Mouse (Mus musculus) CH12.LX (cell line): Measurements from ENCODE around the gene Cyp4f14. TPM values are rescaled to one million over a fixed set of nuclear protein-coding genes. Genes with fewer than 3 reads are reported as not detected.

Source experiments
- DNase-seq: peaks from one replicate; pipeline ENCODE4 v3.0.0-alpha.2; 2013; ENCODE audit errors: extremely low read depth
- H3K27ac ChIP-seq: 2 replicates; pipeline ENCODE4 v1.5.1; 2012; ENCODE audit warnings: low read depth, mild to moderate bottlenecking, control low read depth, moderate library complexity; ENCODE audit not compliant: insufficient read depth
- H3K27me3 ChIP-seq: replicated peaks from 2 replicates; pipeline ENCODE3; 2012; ENCODE audit warnings: inconsistent platforms
- H3K36me3 ChIP-seq, 2 experiments: replicated peaks in 1 of 2; 2 replicates each; pipeline versions ENCODE3 to v1.6.1; 2012; ENCODE audit warnings: inconsistent platforms in 1 of 2, low read length in 1 of 2, mild to moderate bottlenecking in 1 of 2, mixed read lengths in 1 of 2, moderate library complexity in 1 of 2; ENCODE audit not compliant: control insufficient read depth in 1 of 2, insufficient read depth in 1 of 2
- H3K4me1 ChIP-seq, 2 experiments: 2 replicates each; pipeline ENCODE4 v1.6.1; 2012; ENCODE audit warnings: inconsistent platforms in 1 of 2, moderate library complexity in 1 of 2; ENCODE audit not compliant: insufficient read depth in 2 of 2, control insufficient read depth in 1 of 2
- H3K4me2 ChIP-seq: 2 replicates; pipeline ENCODE4 v1.6.1; 2012; ENCODE audit warnings: low read depth, mild to moderate bottlenecking, control low read depth; ENCODE audit not compliant: poor library complexity, insufficient read depth, severe bottlenecking
- H3K4me3 ChIP-seq, 3 experiments: fragments of 150-350 bp in 1 of 3; sonication (generic) in 1 of 3; replicated peaks in 1 of 3; 2 replicates each; pipeline versions ENCODE3 to v1.5.1; 2011 to 2012; ENCODE audit warnings: low read depth in 2 of 3, low read length in 2 of 3, mild to moderate bottlenecking in 2 of 3, moderate library complexity in 2 of 3, control low read depth in 1 of 3, improper control_type of control experiment in 1 of 3, inconsistent platforms in 1 of 3, mixed read lengths in 1 of 3; ENCODE audit not compliant: poor library complexity in 1 of 3
- H3K79me2 ChIP-seq: replicated peaks from 2 replicates; pipeline ENCODE4 v1.6.1; 2012; ENCODE audit warnings: mild to moderate bottlenecking, moderate library complexity; ENCODE audit not compliant: control insufficient read depth, poor library complexity, insufficient read depth, severe bottlenecking; ENCODE audit errors: extremely low read depth
- H3K9ac ChIP-seq: 2 replicates; pipeline ENCODE4 v1.6.1; 2012; ENCODE audit warnings: low read depth, mild to moderate bottlenecking, control low read depth, moderate library complexity; ENCODE audit not compliant: insufficient read depth
- H3K9me3 ChIP-seq: replicated peaks from 2 replicates; pipeline ENCODE3; 2012; ENCODE audit warnings: low read length, inconsistent platforms, mixed read lengths
- BHLHE40 ChIP-seq: IDR thresholded peaks from 2 replicates; pipeline ENCODE4 v1.6.1; 2011; ENCODE audit warnings: mild to moderate bottlenecking, low read depth, low read length, improper control_type of control experiment
- CHD1 ChIP-seq: IDR thresholded peaks from 2 replicates; pipeline ENCODE4 v1.6.1; 2012; ENCODE audit warnings: low read depth, low read length, improper control_type of control experiment, inconsistent platforms
- CHD2 ChIP-seq: IDR thresholded peaks from 2 replicates; pipeline ENCODE4 v1.6.1; 2011; ENCODE audit warnings: low read length, improper control_type of control experiment
- CTCF ChIP-seq, 2 experiments: IDR thresholded peaks in 1 of 2; conservative IDR thresholded peaks in 1 of 2; 2 replicates each; pipeline ENCODE4 v1.5.1; 2011 to 2012; ENCODE audit warnings: low read depth in 2 of 2, low read length in 2 of 2, improper control_type of control experiment in 1 of 2, inconsistent platforms in 1 of 2, mild to moderate bottlenecking in 1 of 2, moderate library complexity in 1 of 2
- E2F4 ChIP-seq: IDR thresholded peaks from 2 replicates; pipeline ENCODE4 v1.6.1; 2011; ENCODE audit warnings: low read depth, low read length, improper control_type of control experiment; ENCODE audit not compliant: insufficient replicate concordance
- ELF1 ChIP-seq: IDR thresholded peaks from 2 replicates; pipeline ENCODE4 v1.6.1; 2014; ENCODE audit warnings: low read depth, mild to moderate bottlenecking, inconsistent platforms, low read length, improper control_type of control experiment
- EP300 ChIP-seq: IDR thresholded peaks from 2 replicates; pipeline ENCODE4 v1.6.1; 2011; ENCODE audit warnings: low read length, improper control_type of control experiment
- ETS1 ChIP-seq: conservative IDR thresholded peaks from 2 replicates; pipeline ENCODE4 v1.6.1; 2012; ENCODE audit warnings: low read depth, mild to moderate bottlenecking, inconsistent platforms, low read length, improper control_type of control experiment, moderate library complexity
- GABPA ChIP-seq: IDR thresholded peaks from 2 replicates; pipeline ENCODE4 v1.6.1; 2012; ENCODE audit warnings: low read depth, low read length, improper control_type of control experiment, inconsistent platforms; ENCODE audit not compliant: insufficient replicate concordance
- HCFC1 ChIP-seq: IDR thresholded peaks from 2 replicates; pipeline ENCODE4 v1.6.1; 2012; ENCODE audit warnings: low read depth, mild to moderate bottlenecking, inconsistent platforms, low read length, improper control_type of control experiment
- IRF4 ChIP-seq: IDR thresholded peaks from 2 replicates; pipeline ENCODE4 v1.6.1; 2014; ENCODE audit warnings: low read depth, mild to moderate bottlenecking, inconsistent platforms, low read length, improper control_type of control experiment
- JUN ChIP-seq: IDR thresholded peaks from 2 replicates; pipeline ENCODE4 v1.6.1; 2011; ENCODE audit warnings: low read depth, mild to moderate bottlenecking, low read length, improper control_type of control experiment, moderate library complexity; ENCODE audit not compliant: insufficient read depth
- KAT2A ChIP-seq: IDR thresholded peaks from 2 replicates; pipeline ENCODE4 v1.6.1; 2012; ENCODE audit warnings: low read length, improper control_type of control experiment, inconsistent platforms; ENCODE audit not compliant: insufficient replicate concordance
- MAFK ChIP-seq: IDR thresholded peaks from 2 replicates; pipeline ENCODE4 v1.6.1; 2011; ENCODE audit warnings: low read length, improper control_type of control experiment; ENCODE audit not compliant: insufficient replicate concordance
- MAX ChIP-seq: IDR thresholded peaks from 2 replicates; pipeline ENCODE4 v1.6.1; 2011; ENCODE audit warnings: low read length, improper control_type of control experiment
- MAZ ChIP-seq: IDR thresholded peaks from 2 replicates; pipeline ENCODE4 v1.6.1; 2012; ENCODE audit warnings: low read depth, mild to moderate bottlenecking, inconsistent platforms, low read length, improper control_type of control experiment, moderate library complexity
- MEF2A ChIP-seq: IDR thresholded peaks from 2 replicates; pipeline ENCODE4 v1.6.1; 2014; ENCODE audit warnings: low read depth, mild to moderate bottlenecking, inconsistent platforms, low read length, improper control_type of control experiment, borderline replicate concordance
- MXI1 ChIP-seq: IDR thresholded peaks from 2 replicates; pipeline ENCODE4 v1.6.1; 2011; ENCODE audit warnings: mild to moderate bottlenecking, low read depth, low read length, improper control_type of control experiment
- MYC ChIP-seq: IDR thresholded peaks from 2 replicates; pipeline ENCODE4 v1.6.1; 2011; ENCODE audit warnings: low read depth, mild to moderate bottlenecking, improper control_type of control experiment, low read length
- NELFE ChIP-seq: IDR thresholded peaks from 2 replicates; pipeline ENCODE4 v1.6.1; 2011; ENCODE audit warnings: low read depth, low read length, improper control_type of control experiment
- NRF1 ChIP-seq: IDR thresholded peaks from 2 replicates; pipeline ENCODE4 v1.6.1; 2014; ENCODE audit warnings: low read depth, mild to moderate bottlenecking, inconsistent platforms, low read length, improper control_type of control experiment, moderate library complexity
- PAX5 ChIP-seq: IDR thresholded peaks from 2 replicates; pipeline ENCODE4 v1.6.1; 2012; ENCODE audit warnings: low read length, inconsistent platforms, mixed read lengths
- POLR2A ChIP-seq: IDR thresholded peaks from 2 replicates; pipeline ENCODE4 v1.6.1; 2011; ENCODE audit warnings: low read depth, mild to moderate bottlenecking, improper control_type of control experiment, low read length
- POLR2AphosphoS2 ChIP-seq: IDR thresholded peaks from 2 replicates; pipeline ENCODE4 v1.6.1; 2011; ENCODE audit warnings: low read depth, low read length, improper control_type of control experiment
- RAD21 ChIP-seq: IDR thresholded peaks from 2 replicates; pipeline ENCODE4 v1.6.1; 2011; ENCODE audit warnings: low read depth, mild to moderate bottlenecking, low read length, improper control_type of control experiment, moderate library complexity
- RCOR1 ChIP-seq: conservative IDR thresholded peaks from 2 replicates; pipeline ENCODE4 v1.6.1; 2012; ENCODE audit warnings: low read depth, mild to moderate bottlenecking, inconsistent platforms, low read length, improper control_type of control experiment
- SIN3A ChIP-seq: IDR thresholded peaks from 2 replicates; pipeline ENCODE4 v1.6.1; 2012; ENCODE audit warnings: low read length, improper control_type of control experiment, inconsistent platforms
- SMC3 ChIP-seq: IDR thresholded peaks from 2 replicates; pipeline ENCODE4 v1.6.1; 2011; ENCODE audit warnings: low read depth, low read length, improper control_type of control experiment
- TBP ChIP-seq: conservative IDR thresholded peaks from 2 replicates; pipeline ENCODE4 v1.6.1; 2011; ENCODE audit warnings: low read depth, low read length, improper control_type of control experiment
- TCF12 ChIP-seq: IDR thresholded peaks from 2 replicates; pipeline ENCODE4 v1.6.1; 2014; ENCODE audit warnings: low read depth, mild to moderate bottlenecking, inconsistent platforms, low read length, improper control_type of control experiment
- UBTF ChIP-seq: IDR thresholded peaks from 2 replicates; pipeline ENCODE4 v1.6.1; 2012; ENCODE audit warnings: low read depth, mild to moderate bottlenecking, inconsistent platforms, low read length, improper control_type of control experiment, moderate library complexity
- USF1 ChIP-seq: IDR thresholded peaks from 2 replicates; pipeline ENCODE4 v1.6.1; 2014; ENCODE audit warnings: low read depth, mild to moderate bottlenecking, inconsistent platforms, low read length, improper control_type of control experiment
- USF2 ChIP-seq: conservative IDR thresholded peaks from 2 replicates; pipeline ENCODE4 v1.6.1; 2011; ENCODE audit warnings: low read depth, low read length, improper control_type of control experiment
- ZC3H11A ChIP-seq: IDR thresholded peaks from 2 replicates; pipeline ENCODE4 v1.6.1; 2012; ENCODE audit warnings: low read depth, mild to moderate bottlenecking, inconsistent platforms, low read length, improper control_type of control experiment
- ZKSCAN1 ChIP-seq: IDR thresholded peaks from 2 replicates; pipeline ENCODE4 v1.6.1; 2012; ENCODE audit warnings: low read depth, inconsistent platforms, low read length, improper control_type of control experiment, borderline replicate concordance
- ZMIZ1 ChIP-seq: IDR thresholded peaks from 2 replicates; pipeline ENCODE4 v1.6.1; 2012; ENCODE audit warnings: low read depth, mild to moderate bottlenecking, inconsistent platforms, low read length, improper control_type of control experiment
- ZNF384 ChIP-seq: IDR thresholded peaks from 2 replicates; pipeline ENCODE4 v1.6.1; 2012; ENCODE audit warnings: low read depth, low read length, improper control_type of control experiment, inconsistent platforms
- dilution Hi-C: fragments of 300-500 bp; cut with MboI; formaldehyde crosslinking; loops from 2 replicates; pipeline ENCODE4 v1.14.3; 2020; ENCODE audit warnings: low sequenced_read_pairs; ENCODE audit not compliant: extremely low pct_unique_long_range_greater_than_20kb, extremely low pct_ligation_motif_present
- in situ Hi-C: fragments of 300-500 bp; cut with MboI; formaldehyde crosslinking; loops from 3 replicates; pipeline ENCODE4 v1.14.3; 2019; ENCODE audit warnings: low sequenced_read_pairs, low pct_ligation_motif_present, low pct_unique_long_range_greater_than_20kb, mixed read lengths
- polyA plus RNA-seq: library from polyadenylated mRNA; unstranded; fragments of >175 nt; gene quantifications from 2 replicates; pipeline ENCODE4 v1.2.1, GENCODE M21; 2012; ENCODE audit warnings: low read depth; ENCODE audit not compliant: insufficient read length
- total RNA-seq, 2 experiments: library from RNA; depleted of rRNA; stranded (reverse); fragments of 300-350 nt in 1 of 2; fragments of >200 nt in 1 of 2; gene quantifications; 2 replicates each; pipeline ENCODE4 v1.2.3; 2012 to 2014

Gene Cyp4f14
- total and polyA plus RNA-seq, 3 experiments: not detected

GRCm38 (mm10) chr17:32891239-32892180 is 25.6 kb downstream of the Cyp4f14 start, which contains the start of gene Zfp870:
Zfp870 (minus strand) TSS chr17:32891642.
- Histone ChIP-seq H3K4me2 (peak within 1 kb of the TSS; percentile 72), H3K9ac (peak within 1 kb of the TSS; percentile 61), H3K36me3 (peaks cover 2 to 24% of the 10 kb centered on the region in 2 experiments), H3K27me3 (no peaks in the 10 kb centered on the region), H3K79me2 (no peaks in the 10 kb centered on the region; the same call in 1 of the 2 replicates), H3K9me3 (no peaks in the 10 kb centered on the region), H3K27ac (peak within 1 kb of the TSS; percentile 5; the same call in 1 of the 2 replicates), H3K4me1 (peaks cover 11 to 30% of the 10 kb centered on the region in 2 experiments), H3K4me3 (peak within 1 kb of the TSS; percentile 64 to 89 (median 75))
- DNase-seq: peak; percentile 95
- dilution Hi-C loops (no loop called here), in situ Hi-C loops (no loop called here)
- no peak for TF ChIP-seq USF2
- TF ChIP-seq MAZ: peak; percentile 59; the same call in 1 of the 2 replicates
- TF ChIP-seq BHLHE40: no peak
- TF ChIP-seq POLR2A: peak; percentile 57
- TF ChIP-seq USF1: no peak
- TF ChIP-seq HCFC1: peak; percentile 72
- TF ChIP-seq MYC: 0 out of 2 replicates have a peak, but pooled peaks have one; percentile 31
- TF ChIP-seq ZKSCAN1: no peak
- TF ChIP-seq CTCF (conservative IDR thresholded peaks at IDR 0.05 in 1 of 2, IDR thresholded peaks at IDR 0.05 in 1 of 2; ENCODE audit: low read depth in 2 of 2, low read length in 2 of 2): peak in 1 of 2 experiments; percentile 41; a peak in 2 of 4 replicates
- no peak for TF ChIP-seq ZC3H11A
- peak; percentile 73; the same call in 1 of the 2 replicates for TF ChIP-seq KAT2A
- no peak for TF ChIP-seq PAX5
- peak; percentile 26; the same call in 1 of the 2 replicates for TF ChIP-seq SMC3
- no peak for TF ChIP-seq ETS1
- no peak for TF ChIP-seq EP300
- peak; percentile 45; the same call in 1 of the 2 replicates for TF ChIP-seq MEF2A
- no peak for TF ChIP-seq MXI1
- TF ChIP-seq E2F4: no peak
- TF ChIP-seq ZMIZ1: peak; percentile 77
- peak; percentile 60 for TF ChIP-seq ELF1
- TF ChIP-seq CHD2: peak; percentile 86
- TF ChIP-seq GABPA: no peak
- TF ChIP-seq TBP: 0 out of 2 replicates have a peak, but pooled peaks have one; percentile 42
- TF ChIP-seq RCOR1: no peak
- peak; percentile 38 for TF ChIP-seq RAD21
- no peak; the same call in 1 of the 2 replicates for TF ChIP-seq POLR2AphosphoS2
- TF ChIP-seq TCF12: peak; percentile 43; the same call in 1 of the 2 replicates
- no peak for TF ChIP-seq CHD1
- TF ChIP-seq SIN3A: peak; percentile 64
- TF ChIP-seq ZNF384: no peak
- TF ChIP-seq NELFE: peak; percentile 77
- TF ChIP-seq MAX: no peak; the same call in 1 of the 2 replicates
- no peak for TF ChIP-seq MAFK
- no peak for TF ChIP-seq NRF1
- TF ChIP-seq UBTF: 0 out of 2 replicates have a peak, but pooled peaks have one; percentile 39
- no peak for TF ChIP-seq JUN
- no peak for TF ChIP-seq IRF4
